Mouse (Mus musculus) left cerebral cortex, postnatal 36 days (tissue): ENCODE measurements around the gene Edc3. TPM values are rescaled to one million over a fixed set of nuclear protein-coding genes. Genes with fewer than 3 reads are reported as not detected.
A peak's percentile ranks its signal among the peaks of the same experiment; 100 is the strongest.

Experiments used
- DNase-seq, 2 experiments: peaks; one replicate each; pipeline ENCODE4 v3.0.0; 2021 to 2022; ENCODE audit warnings: low spot score in 2 of 2, mixed read lengths in 1 of 2
- intact Hi-C: fragments of 180-260 bp; cut with DNase I; formaldehyde crosslinking; loops from one replicate; pipeline ENCODE4 v1.15.1; 2025
- total RNA-seq, 2 experiments: library from RNA; stranded (reverse); gene quantifications; 2 replicates each; pipeline ENCODE4 v1.2.3; 2021

The Edc3 gene
- total RNA-seq, 2 experiments from 2014 or later, result 13.2 to 14.9 TPM

DNA sequence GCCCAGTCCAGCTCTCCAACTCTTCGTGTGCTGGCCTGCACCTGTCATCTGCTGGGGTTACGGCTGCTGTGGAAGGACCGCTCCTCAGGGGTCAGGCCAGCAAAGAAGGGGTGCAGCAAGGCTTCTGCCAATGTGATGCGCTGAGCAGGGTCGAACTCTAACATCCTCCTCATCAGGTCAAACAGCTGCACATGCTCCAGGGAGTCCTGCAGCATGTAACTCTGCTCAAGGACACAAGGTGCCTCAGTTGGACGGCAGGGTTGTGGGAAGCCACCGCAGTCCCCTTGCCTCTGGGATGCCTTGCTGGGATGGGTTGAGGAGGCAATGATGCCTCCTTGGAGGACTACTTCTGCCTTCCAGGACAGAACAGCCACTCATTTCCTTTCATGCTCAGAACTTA lies 42.6 kb downstream of the Edc3 start:
- DNase-seq, result no peak
- intact Hi-C loops, result no loop called here

DNA sequence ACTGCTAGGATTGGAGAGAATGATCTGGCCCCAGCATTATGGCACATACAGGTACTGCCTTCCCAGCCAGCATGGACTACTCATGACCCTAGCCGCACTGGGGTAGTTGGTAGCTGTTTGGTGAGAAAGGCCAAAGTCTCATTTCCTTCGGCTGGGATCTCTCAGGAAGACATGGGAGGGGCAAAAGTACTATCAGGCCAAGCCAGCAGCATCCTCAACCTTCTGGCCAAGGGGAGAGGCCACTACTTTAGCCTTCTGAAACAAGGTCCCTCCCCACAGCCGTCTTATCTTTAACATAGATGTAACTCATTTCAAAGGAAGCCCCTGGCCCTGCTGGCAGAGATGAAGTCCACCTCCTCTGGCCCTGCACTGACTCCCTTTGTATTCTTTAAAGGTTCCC lies 49.2 kb downstream of the Edc3 start:
- intact Hi-C loops, result no loop called here
- DNase-seq, result no peak

DNA sequence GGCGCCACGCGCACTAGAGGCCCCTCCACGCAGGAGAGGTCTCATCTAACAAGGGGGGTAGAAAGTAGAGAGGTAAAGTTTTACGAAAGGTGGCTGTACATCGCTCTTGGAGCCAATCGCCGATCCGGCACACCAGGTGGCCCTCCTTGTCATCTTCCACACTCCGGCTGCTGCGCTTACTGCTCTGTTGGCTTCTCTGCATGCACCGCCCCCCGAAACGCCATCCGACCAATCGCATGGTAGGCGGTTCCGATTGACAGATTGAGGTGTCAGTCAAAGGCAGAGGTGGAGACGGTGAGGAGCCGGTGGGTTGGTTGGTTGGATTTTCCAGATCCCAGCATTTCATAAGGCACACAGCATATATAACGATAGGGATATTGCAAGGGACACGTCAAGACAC lies 50.2 kb downstream of the Edc3 start:
- DNase-seq, result peak in 1 of 2 experiments; percentile 44
- intact Hi-C loops, result no loop called here

DNA sequence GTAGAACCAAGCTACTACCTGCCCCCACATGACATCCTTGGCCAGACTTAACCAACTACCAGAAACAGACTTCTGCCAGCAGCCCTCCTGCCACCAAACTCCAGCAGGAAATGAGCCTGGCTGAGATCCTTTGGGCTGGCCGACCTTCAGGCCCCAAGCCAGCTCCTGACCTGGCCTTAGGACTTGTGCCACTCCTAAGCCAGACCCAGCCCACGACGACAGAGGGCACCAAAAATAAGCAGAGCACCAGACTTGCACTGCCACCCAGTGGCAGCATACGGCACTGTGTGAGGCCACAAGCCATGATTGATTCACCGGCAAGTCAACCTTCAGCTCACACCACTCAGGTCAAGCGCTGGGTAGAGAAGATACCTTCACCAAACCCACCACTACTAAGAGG lies 50.9 kb downstream of the Edc3 start:
- DNase-seq, result peak; percentile 54
- intact Hi-C loops, result no loop called here

DNA sequence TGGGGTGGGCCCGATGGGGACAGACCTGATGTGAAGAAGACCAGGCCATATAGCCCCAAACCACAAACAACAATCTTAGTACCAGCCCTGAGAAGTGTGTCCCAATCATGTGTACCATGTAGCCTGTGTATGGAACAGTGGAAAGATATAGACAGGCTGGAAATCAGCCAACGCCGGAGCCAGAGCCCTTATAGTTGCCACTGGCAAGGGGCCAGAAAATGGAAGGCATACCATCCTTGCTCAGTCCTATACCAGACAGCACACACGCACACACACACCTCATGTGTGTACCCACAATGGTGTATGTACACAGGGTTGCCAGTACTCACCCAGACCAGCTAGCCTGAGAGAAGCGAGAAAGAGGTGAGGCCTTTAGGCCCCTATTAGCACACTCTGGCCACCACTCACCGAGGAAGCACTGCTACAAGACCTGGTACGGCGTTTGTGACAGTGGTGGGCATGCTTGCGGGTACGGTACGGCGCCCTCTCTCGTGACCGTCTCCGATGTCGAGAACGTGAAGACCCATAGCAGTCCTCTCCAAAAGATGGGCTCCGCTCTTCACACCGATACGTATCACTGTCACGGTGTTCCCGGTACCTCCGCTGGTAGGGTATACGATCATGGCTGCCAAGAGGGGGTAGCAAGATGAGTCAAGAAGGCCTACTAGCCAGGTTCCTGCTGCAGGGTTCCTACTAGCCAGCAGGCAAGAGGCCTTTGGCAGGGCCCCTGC lies 52.2 kb downstream of the Edc3 start:
- intact Hi-C loops, result loop anchor here (5.0 kb wide), 2 partner anchors 152 to 237 kb away; partner anchors contain the start of gene Ubl7
- DNase-seq, result no peak

DNA sequence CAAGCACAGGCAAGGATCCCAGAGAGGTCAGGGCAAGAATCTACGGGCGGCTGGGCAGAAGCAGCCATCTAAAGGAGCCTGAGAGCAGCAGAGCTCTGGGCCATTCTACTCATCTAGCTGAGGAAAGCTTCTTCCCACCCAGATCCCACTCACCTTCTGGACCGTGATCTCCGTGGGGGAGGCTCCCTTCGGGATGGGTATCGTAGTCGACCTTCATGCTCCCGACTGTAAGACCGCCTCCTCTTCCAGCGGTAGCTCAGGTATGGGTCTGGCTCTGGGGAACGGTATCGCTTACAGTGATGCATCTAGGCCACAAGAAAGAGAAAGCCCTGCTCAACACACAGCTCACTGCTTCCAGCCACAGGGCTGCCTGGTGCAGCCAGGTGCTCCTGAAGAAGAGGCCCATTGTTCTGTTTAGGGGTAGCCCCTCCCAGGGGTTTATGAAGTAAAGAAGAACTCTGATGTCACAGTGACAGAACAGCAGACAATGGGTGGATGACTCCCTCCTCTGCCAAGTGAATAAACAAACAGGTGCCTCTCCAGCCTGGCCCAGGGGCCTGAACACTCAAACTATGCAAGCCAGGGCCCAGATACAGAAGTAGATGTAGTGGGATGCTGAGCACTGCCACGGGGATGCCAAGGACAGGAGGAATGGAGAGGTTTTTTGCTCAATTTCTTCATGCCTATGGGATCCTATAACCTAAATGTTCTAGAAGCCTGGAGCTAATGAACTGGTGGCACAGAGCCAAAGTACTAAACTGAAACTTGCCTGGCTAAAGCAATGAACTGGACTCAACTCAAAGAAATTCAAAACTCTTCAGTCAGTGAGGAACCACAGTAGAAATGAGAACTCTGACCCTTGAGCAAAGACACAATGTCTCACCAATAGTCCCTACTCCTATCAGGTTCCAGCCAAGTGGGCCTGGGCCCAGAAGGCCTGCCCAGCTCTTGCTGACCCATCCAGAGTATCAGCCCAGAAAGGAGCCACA lies 53.5 kb downstream of the Edc3 start:
- peak in 1 of 2 experiments; percentile 46 for DNase-seq
- intact Hi-C loops, result loop anchor here (2.0 to 5.0 kb wide), 3 partner anchors 75 to 235 kb away; partner anchors contain the start of genes Arid3b and Ubl7

DNA sequence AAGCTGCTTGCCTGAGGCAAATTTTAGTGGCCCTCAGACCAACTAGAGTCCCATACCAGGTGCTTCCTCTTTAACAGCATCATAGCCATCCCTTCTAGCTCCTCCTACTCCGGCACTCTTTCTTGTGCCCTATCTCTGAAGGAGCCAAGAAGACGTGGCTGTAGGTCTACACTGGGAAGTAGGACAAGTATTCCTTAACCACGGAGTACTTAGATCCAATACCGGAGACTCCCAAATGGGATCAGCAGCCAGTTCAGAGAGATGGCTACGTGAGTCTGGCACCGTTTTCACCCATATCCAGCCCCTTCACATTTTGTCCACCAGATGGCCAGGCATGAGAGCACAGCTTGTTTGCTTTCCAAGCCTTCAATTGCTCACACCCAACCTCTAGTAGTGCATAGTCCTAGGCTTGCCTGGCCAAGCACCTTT lies 54.2 kb downstream of the Edc3 start:
- intact Hi-C loops, result loop anchor here (2.0 to 5.0 kb wide), 3 partner anchors 74 to 235 kb away; partner anchors contain the start of genes Arid3b and Ubl7
- peak in 1 of 2 experiments; percentile 47 for DNase-seq

DNA sequence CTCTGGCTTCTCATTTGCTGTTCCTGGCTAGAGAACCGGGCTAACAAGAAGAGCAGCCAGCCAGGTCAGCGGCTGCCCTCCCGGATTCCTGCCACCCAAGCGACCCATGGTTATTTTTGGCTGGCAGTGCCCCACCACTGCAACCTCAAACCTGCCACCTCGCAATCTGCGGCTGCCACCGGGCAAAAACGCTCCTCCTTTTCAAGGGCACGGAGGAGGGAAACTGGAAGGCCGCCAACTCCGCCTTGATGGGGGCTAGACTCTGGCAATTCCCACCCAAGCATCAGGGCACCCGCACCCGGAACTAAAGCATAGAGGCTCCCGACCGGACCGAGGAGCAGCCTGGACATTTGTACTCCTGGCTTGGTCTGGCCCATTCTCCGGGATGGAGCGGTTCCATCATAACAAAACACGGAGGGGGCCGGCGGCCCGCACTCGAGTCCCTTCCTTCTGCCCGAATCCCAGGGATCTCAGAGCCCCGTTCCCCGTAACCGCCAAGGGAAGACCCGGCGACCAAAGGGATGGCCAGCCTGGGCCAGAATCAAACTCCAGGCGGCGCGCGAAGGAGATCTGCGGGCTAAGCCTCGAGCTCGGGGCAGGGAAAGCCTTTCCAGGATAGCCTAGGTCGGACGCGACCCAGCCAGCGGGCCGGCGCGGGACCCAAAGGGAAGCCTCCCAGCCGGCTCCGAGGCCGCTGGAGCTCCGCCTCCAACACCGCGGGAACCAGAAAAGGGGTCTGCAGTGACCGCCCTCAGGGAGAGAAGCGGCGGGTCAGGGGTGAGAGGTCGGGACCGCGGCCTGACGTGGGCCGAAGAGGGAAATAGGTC lies 56.0 kb downstream of the Edc3 start:
- peak; percentile 78 to 82 for DNase-seq
- intact Hi-C loops, result loop anchor here (5.0 kb wide), 2 partner anchors 148 to 233 kb away; partner anchors contain the start of gene Ubl7

DNA sequence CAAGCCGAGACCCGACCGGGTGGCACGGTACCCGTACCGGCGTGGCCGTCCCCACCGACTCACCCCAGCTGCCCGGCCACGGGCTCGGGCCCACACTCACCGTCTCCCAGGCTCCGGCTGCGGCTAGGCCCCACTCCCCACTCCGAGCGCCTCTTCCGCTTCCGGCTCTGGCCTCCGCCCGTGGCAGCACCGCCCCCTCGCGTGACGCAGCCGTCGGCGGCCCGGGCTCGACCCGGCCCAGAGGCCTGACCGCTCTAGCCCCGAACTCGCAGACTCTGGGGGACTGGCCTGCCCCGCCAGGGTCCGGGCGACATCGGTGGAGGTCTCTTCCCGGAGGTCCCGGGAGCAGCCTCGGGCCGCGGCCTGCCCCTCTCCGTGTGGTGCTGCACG lies 56.6 kb downstream of the Edc3 start:
- DNase-seq, result peak; percentile 93 to 94
- intact Hi-C loops, result loop anchor here (5.0 kb wide), 2 partner anchors 147 to 232 kb away; partner anchors contain the start of gene Ubl7

DNA sequence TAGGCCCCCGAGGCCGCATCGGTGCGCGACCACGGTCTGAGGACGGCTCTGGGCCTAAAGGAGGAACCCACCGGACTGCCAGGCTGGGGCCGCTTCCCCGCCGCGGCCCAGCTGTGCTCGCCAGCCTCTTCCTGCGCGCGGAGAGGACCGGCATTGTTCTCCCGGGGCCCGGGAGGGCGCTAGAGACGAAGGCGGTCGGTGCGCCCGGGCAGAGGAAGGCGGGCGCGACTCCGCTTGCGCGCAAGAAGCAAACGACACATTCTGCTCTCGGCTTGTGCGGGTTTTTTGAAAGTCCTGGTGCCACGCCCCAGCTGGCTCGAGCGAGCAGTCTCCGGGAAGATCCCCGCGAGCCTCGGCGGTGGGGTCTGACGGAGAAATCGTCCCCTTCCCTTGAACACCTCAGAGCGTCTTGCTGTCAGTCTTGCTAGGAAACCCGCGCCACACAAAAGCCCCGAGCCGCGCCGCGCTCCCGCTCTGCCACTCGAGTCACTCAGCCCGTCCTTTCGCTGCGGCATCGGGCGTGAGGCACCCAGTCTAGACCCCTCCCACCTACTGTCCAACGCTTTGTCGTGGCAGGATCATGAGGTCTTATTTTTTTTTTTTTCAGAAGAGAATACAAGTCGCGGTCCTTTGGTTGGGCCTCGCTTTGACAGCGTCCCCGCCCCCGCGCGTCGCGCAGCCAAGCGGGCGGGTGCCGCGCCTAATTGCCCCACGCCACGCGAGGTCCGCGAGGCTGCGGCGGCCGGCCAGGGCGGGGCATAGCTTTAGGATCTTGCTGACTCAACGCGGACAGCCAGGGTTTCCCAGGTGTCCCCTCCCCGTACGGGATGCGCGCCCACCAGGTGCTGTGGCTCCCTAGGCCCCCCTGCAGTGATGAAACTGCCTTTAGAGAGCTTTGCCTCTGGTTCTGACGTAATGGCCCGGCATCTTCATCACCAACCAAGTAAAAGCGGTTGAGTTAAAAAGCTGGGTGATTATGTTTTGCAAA lies 57.3 kb downstream of the Edc3 start, which contains the start of gene Clk3:
Gene Clk3, minus strand, starts transcription at position 497 of the 988 bp plus-strand sequence.
- DNase-seq, result peak; percentile 82 to 86
- intact Hi-C loops, result no loop called here

DNA sequence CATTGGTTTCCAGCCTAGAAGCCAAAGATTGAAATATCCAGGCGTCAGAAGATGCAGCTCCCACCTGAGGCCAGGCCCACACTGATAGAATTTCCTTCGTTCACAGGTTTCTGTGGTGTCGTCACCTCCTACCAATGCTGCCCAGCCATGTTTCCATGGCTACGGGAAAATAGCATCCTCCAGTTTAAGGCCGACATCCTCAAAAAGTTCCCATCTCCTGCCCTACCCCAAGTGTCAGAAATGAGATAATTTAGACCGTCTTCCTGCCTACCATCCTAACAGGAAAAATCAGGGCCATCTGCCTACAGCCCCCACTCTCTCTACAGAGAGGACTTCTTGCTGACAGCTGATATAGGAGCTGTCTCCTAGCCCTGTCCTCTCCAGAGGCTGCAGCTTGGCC lies 58.1 kb downstream of the Edc3 start:
- peak in 1 of 2 experiments; percentile 61 for DNase-seq
- intact Hi-C loops, result no loop called here

DNA sequence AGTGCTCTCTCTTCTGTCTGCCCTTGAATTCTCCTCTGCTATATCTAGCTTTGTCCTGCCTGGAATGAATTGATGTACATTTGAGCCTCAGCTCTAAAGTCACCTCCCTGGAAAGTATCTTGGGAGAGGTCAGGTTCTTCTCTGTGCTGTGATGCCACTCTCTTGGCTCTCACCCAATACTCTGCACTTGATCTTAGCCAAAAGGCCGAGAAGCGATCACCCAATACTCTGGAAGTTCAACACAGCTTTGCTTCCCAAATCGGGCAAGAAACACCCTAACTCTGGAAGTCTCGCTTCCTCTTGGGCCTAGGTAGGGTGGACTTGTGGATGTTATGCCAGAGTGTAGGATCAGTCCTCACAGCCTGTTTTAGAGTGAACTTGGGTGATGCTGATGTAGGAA lies 58.9 kb downstream of the Edc3 start:
- intact Hi-C loops, result no loop called here

DNA sequence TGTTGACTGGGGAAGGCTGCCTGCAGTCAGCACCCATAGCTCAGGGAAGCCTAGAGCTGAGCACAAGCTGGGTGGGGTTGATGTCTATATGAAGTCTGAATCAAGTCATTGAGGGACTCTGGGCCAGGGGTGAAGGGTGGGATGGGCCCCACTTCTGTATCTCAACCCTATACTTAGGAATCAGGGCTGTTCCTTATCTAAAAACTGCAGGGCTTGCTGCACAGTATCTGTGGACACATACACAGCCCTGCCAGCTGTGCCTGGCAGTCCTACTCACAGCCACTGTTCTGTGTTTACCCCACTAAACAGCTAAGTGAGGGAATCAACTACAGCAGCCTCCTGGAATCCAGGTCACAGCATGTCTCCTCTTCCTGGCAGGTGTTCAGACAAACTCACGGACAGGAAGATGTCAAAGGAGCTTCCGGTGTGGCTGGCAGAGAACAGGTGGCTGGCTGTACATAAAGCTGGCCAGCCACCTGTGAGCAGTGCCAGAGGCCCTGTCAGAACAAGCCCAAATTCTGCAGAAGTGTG lies 61.3 kb downstream of the Edc3 start:
- no peak for DNase-seq
- intact Hi-C loops, result no loop called here

More for the DNA sequence above, 58.9 kb downstream of the Edc3 start:
- no peak for DNase-seq

DNA sequence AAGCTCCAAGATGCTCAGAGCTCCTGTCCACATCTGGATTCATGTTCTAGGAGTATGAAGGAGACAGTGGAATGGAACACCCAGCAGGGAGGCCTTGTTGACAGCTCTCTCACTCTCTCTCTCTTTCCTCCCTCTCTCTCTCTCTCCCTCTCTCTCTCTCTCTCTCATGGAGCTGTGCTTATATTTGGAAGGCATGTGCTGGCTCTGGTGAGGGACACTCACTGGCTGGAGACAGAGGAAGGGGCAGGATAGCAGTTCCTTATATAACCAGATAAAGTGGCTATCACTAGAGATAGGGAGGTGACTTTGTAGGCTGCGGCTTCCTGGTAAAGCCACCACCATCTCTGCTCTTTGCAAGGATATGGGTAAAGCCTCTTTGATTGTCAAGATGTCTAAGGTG lies 61.9 kb downstream of the Edc3 start:
- intact Hi-C loops, result no loop called here
- DNase-seq, result no peak

DNA sequence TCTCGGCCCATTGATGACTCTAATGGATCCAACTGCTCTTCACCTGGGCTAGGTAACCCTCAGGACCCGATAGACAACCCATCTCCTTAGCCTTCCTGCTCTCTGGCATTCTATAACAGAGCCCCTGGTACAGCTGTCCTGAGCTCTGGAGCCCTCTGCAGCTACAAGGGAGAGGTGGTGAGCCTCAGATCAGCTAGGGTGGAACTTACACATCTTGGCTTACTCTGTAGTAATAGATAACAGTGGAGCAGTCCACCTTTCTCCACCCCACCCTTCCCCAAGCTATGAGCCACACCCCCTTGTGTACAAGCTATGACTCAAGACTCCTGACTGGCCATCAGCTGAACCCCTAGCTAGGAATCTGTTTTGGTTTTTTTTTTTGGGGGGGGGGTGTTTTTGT lies 62.5 kb downstream of the Edc3 start:
- no peak for DNase-seq
- intact Hi-C loops, result no loop called here

DNA sequence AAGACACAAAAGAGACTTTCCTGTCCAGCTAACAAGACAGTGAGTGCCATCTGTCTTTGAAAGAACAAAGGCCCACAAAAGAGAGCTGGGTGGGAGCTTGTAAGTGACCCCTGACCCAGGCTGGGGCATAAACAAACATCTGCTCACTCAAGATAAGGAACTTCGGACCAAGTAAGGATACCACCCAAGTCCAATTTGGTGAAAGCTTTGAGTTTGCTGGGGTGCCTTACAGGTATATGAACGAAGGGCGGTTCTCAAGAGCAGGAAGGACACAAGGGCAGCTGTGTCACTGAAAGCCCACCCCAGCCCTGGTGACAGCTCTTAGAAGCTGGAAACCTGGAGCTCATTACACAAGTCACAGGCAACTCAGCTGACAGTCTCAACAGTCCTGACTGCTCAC lies 65.4 kb downstream of the Edc3 start:
- DNase-seq, result no peak
- intact Hi-C loops, result no loop called here

DNA sequence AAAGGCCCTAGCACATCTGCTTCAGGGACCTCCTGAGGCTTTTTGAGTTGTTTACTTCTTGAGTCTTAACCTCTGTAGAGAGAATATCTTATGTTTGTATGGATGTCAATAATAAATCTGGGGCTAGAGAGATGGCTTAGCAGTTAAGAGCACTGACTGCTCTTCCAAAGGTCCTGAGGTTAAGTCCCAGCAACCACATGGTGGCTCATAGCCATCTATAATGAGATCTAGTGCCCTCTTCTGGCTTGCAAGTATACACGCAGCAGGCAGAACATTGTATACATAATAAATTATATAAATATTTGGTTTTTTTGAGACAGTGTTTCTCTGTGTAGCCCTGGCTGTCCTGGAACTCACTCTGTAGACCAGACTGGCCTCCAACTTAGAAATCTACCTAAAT lies 65.8 kb downstream of the Edc3 start:
- intact Hi-C loops, result no loop called here
- no peak for DNase-seq

DNA sequence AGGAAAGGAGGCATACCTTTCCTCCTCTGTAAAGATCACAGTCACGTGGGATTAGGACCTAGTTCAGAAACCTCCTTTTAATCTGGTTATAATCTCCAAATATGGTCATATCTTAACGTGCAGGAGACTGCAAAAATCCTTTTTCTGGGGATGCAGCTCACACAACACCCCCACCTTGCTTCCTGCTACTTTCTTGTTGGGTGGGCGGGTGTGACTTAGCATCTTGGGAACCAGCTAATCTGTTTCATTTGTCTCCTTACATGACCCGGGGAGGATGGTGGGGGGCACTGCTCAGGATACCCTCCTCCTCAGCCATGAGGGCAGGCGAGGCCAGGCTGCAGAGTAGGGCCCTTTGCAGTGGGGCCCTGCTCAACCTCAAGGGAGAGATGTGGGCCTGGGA lies 66.7 kb downstream of the Edc3 start:
- intact Hi-C loops, result no loop called here
- peak; percentile 66 to 70 for DNase-seq
